Mouse (Mus musculus) hindbrain, embryonic 11.5 days (tissue): ENCODE measurements around the gene Nup188. TPM values are rescaled to one million over a fixed set of nuclear protein-coding genes. Genes with fewer than 3 reads are reported as not detected.

Source experiments
- ATAC-seq: fragments of 200-750 bp; cut with Nextera tagmentation; 2 replicates; pipeline ENCODE4 v1.8.0; 2017; ENCODE audit warnings: mild to moderate bottlenecking, moderate TSS enrichment, moderate library complexity; ENCODE audit not compliant: low FRiP score
- DNase-seq: peaks from one replicate; pipeline ENCODE4 v3.0.0-alpha.2; 2015; ENCODE audit warnings: low spot score
- H3K27ac ChIP-seq: fragments of 300-500 bp; sonication (generic); 2 replicates; pipeline ENCODE4 v1.5.1; 2014; ENCODE audit warnings: mild to moderate bottlenecking, low read depth, low read length
- H3K27me3 ChIP-seq: fragments of 300-500 bp; sonication (generic); 2 replicates; pipeline ENCODE4 v1.6.1; 2014; ENCODE audit warnings: mild to moderate bottlenecking, low read length, moderate library complexity, mixed read lengths; ENCODE audit not compliant: control insufficient read depth, insufficient read depth
- H3K36me3 ChIP-seq: fragments of 300-500 bp; sonication (generic); 2 replicates; pipeline ENCODE4 v1.6.1; 2014; ENCODE audit warnings: mild to moderate bottlenecking, low read length, moderate library complexity, mixed read lengths; ENCODE audit not compliant: control insufficient read depth, insufficient read depth
- H3K4me1 ChIP-seq: fragments of 300-500 bp; sonication (generic); replicated peaks from 2 replicates; pipeline ENCODE4 v1.6.1; 2014; ENCODE audit warnings: low read length, mixed read lengths; ENCODE audit not compliant: control insufficient read depth, insufficient read depth
- H3K4me2 ChIP-seq: fragments of 300-500 bp; sonication (generic); replicated peaks from 2 replicates; pipeline ENCODE4 v1.6.1; 2014; ENCODE audit warnings: mild to moderate bottlenecking, low read depth, low read length
- H3K4me3 ChIP-seq: fragments of 300-500 bp; sonication (generic); 2 replicates; pipeline ENCODE4 v1.5.1; 2014; ENCODE audit warnings: low read depth, low read length
- H3K9ac ChIP-seq: fragments of 300-500 bp; sonication (generic); 2 replicates; pipeline ENCODE4 v1.6.1; 2014; ENCODE audit warnings: low read depth, low read length
- H3K9me3 ChIP-seq: fragments of 300-500 bp; sonication (generic); 2 replicates; pipeline ENCODE4 v1.6.1; 2016; ENCODE audit warnings: low read length; ENCODE audit not compliant: control insufficient read depth
- WGBS: fragments of 180-500 bp; shearing (Covaris S2); extraction: QIAGEN DNeasy Blood & Tissue Kit; methylation state at CpG from one replicate; pipeline ENCODE4 v1.1.7; 2014; 5-methylcytosine and 5-hydroxymethylcytosine counted together
- polyA plus RNA-seq: library from polyadenylated mRNA; unstranded; fragments of >200 nt; fragmentation: Nextera tagmentation; extraction: Ambion mirVana; gene quantifications from 2 replicates; pipeline ENCODE4 v1.2.1, GENCODE M21; 2014

Gene Nup188
- polyA plus RNA-seq, 1 experiment from 2014 or later, result 44.5 TPM

DNA sequence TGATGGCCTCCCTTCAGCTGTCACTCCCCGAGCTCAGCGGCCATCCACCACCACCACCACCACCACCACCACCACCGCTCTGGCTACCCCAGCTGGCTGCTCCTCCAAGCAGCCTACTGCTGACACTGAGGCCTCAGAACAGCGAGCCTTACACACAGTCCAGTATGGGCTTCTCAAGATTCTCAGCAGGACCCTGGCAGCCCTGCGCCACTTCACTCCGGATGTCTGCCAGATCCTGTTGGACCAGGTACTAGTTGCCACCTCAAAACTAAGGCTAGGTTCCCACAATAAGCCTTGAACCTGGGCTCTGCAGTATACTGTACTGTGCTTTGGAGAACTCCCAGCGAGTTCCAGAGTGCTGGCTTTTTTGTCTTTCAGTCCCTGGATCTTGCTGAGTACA lies 56.3 kb downstream of the Nup188 start:
- Histone ChIP-seq H3K4me3 (no peak overlapping the region), H3K36me3 (peaks cover 18% of the 10 kb centered on the region), H3K4me2 (no peak overlapping the region), H3K4me1 (no peaks in the 10 kb centered on the region), H3K9ac (no peak overlapping the region), H3K27me3 (no peaks in the 10 kb centered on the region), H3K9me3 (no peaks in the 10 kb centered on the region), H3K27ac (no peak overlapping the region)
- ATAC-seq, result no peak
- 92% methylated on average over 7 of the region's 7 CpGs for WGBS
- DNase-seq, result no peak

DNA sequence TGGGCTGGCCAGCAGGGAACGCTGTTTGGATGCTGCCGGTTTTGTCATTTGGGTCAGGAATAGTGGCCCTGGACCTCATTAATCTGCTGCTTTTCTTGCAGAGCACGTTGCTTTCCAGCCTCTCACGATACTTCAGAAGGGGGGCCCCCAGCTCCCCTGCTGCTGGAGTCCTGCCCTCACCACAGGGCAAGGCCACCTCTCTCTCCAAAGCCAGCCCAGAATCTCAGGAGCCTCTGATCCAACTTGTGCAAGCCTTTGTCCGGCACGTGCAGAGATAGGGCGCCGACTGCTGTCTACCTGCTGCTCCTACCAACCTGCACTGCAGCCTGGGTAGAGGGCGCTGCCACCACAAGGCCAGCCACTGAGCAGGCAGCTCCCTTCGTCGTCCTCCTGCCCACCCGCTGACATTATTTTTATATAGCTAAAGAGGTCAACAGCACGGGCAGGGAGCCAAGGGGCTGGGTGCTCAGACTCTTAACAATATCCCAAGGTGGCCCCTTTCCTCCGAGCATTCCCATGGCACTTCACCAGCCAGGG lies 57.5 kb downstream of the Nup188 start:
- H3K27ac ChIP-seq, result no peak overlapping the region
- 77% methylated on average over 14 of the region's 14 CpGs for WGBS

DNA sequence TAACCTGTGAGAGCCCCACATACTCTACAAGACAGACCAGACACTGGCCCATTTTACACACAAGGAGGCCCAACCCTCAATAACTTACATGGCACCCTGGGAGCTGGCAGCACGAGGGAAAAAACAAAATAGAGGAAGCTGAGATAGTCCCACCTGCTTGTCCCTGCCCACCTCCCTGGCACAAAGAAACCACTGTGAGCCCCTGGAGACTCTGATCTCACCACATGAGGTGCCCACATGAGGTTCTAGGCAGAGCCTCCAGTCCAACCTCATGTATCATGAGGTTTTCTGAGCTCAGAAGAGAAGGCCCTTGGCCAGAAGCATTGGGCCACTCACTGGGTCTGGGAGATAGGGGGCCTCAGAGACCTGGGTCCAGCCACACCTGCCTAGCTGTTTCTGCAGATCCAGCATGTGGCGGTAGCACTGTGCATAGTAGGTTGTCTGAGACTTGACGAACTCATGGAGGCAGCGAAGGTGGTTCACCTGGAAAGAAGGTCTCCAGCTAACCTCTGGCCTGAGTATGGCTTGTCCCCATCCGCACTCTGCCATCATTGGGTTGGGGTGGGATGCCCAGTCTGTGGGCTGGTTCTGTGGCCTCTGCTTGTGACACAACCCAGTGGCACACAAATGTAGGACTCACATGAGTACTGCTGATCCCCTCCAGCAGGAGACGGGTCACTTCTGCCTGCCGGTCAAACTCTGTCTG lies 59.9 kb downstream of the Nup188 start:
- Histone ChIP-seq H3K27me3 (no peaks in the 10 kb centered on the region), H3K4me1 (no peaks in the 10 kb centered on the region), H3K4me3 (no peak overlapping the region), H3K9me3 (no peaks in the 10 kb centered on the region), H3K27ac (no peak overlapping the region), H3K9ac (no peak overlapping the region), H3K36me3 (peaks cover 16% of the 10 kb centered on the region), H3K4me2 (no peak overlapping the region)
- WGBS, result 94% methylated on average over 7 of the region's 7 CpGs
- ATAC-seq (no peak), DNase-seq (no peak)

More for the DNA sequence above, 57.5 kb downstream of the Nup188 start:
- no peak for ATAC-seq
- no peak overlapping the region for H3K4me2 ChIP-seq
- H3K36me3 ChIP-seq, result peaks cover 18% of the 10 kb centered on the region
- no peak overlapping the region for H3K4me3 ChIP-seq
- H3K9ac ChIP-seq, result no peak overlapping the region
- no peak for DNase-seq
- no peaks in the 10 kb centered on the region for H3K27me3 ChIP-seq
- no peaks in the 10 kb centered on the region for H3K4me1 ChIP-seq
- H3K9me3 ChIP-seq, result no peaks in the 10 kb centered on the region

DNA sequence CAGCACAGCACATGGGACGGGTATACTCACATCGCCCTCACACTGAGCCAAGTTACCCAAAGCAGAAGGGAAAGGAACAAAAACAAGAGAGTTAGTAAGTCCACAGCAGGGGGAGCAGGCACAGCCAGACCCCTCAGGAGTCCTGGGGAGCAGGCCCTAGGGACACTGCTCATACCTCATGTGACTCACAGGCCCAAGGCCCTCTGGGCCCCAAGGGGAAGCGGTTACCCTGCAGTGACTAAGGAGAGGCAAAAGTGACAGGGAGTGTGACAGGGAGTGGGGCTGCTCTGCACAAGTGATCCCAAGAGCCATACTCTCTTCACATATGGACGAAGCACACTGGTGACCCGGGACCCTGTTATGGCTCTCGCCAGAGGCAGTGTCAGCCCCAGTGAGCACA lies 63.0 kb downstream of the Nup188 start:
- no peaks in the 10 kb centered on the region for H3K27me3 ChIP-seq
- 90% methylated on average over 6 of the region's 6 CpGs for WGBS
- no peak overlapping the region for H3K4me3 ChIP-seq
- DNase-seq (no peak), ATAC-seq (no peak)
- no peak overlapping the region for H3K27ac ChIP-seq
- H3K9ac ChIP-seq, result no peak overlapping the region
- no peaks in the 10 kb centered on the region for H3K4me1 ChIP-seq
- H3K36me3 ChIP-seq, result peaks cover 6% of the 10 kb centered on the region
- no peak overlapping the region for H3K4me2 ChIP-seq
- H3K9me3 ChIP-seq, result no peaks in the 10 kb centered on the region

DNA sequence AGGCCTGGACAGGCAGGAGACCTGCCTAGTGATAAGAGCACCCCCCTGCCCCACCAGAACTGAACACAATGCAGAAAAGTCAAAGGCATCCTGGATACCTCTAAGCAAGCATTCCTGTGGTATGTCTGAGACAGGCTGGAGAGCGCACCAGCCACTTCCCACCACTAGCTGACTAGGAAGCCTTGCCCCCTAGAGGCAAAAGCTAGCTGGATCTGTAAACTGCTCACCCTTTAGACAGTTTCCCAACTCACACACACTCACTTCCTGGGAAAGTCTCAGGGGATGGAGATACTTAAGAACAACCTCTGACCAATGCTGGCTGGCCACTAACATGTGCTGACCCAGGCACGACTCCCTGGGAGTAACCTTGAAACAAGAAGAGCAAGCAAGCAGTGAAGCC lies 65.0 kb downstream of the Nup188 start:
- H3K27ac ChIP-seq, result no peak overlapping the region
- no peaks in the 10 kb centered on the region for H3K4me1 ChIP-seq
- no peak overlapping the region for H3K9ac ChIP-seq
- ATAC-seq (no peak), DNase-seq (no peak)
- no peaks in the 10 kb centered on the region for H3K9me3 ChIP-seq
- H3K27me3 ChIP-seq, result no peaks in the 10 kb centered on the region
- WGBS, result 83% methylated on average over 2 of the region's 2 CpGs
- H3K4me3 ChIP-seq, result no peak overlapping the region
- no peak overlapping the region for H3K4me2 ChIP-seq
- 0 out of 2 replicates have a peak, but pooled peaks cover 5% of the 10 kb centered on the region for H3K36me3 ChIP-seq

DNA sequence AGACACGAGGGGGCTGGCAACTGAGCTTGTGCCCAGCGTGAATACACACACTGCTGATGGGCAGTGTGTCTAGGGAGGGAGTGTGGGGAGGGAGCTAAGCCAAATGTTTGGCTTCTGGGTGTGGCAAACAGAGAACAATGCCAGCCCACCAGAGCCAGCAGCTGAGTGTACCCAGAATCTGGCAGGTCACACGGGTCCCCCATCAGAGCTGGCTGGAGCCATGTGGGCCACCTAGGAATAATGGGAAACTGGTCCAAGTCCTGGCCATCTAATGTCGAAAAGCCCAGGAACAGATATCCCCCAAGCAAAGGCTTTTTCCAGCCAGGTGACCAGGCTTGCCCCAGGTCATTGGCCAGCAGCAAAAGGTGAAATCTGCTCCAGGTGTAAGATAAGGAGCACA lies 69.7 kb downstream of the Nup188 start:
- 77% methylated on average over 4 of the region's 4 CpGs for WGBS
- Histone ChIP-seq H3K36me3 (no peaks in the 10 kb centered on the region), H3K4me1 (peaks cover 5% of the 10 kb centered on the region; the same call in 1 of the 2 replicates), H3K27ac (no peak overlapping the region), H3K9ac (no peak overlapping the region), H3K4me2 (no peak overlapping the region), H3K4me3 (no peak overlapping the region), H3K9me3 (no peaks in the 10 kb centered on the region), H3K27me3 (no peaks in the 10 kb centered on the region)
- DNase-seq, result no peak
- no peak for ATAC-seq

DNA sequence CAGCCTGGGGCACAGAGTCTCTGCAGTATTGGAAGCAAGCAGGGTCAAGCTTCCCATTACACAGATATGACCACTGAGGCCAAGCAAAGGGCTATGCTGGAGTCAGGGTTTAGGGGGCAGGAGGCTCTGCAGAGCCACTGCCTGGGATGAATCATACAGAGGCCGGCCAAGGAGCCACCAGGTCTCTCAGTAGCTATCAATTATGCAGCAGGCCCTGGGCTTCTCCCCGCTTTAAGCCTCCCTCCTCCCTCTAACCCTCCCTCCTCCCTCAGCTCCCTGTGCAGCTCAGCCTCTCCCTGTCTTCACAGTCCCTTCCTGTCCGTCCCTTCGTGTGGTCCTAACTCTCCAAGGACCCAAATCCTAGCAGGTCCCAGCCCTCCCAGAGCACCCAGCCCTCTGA lies 70.1 kb downstream of the Nup188 start:
- no peak overlapping the region for H3K27ac ChIP-seq
- H3K9me3 ChIP-seq, result no peaks in the 10 kb centered on the region
- H3K9ac ChIP-seq, result 0 out of 2 replicates have a peak overlapping the region, but pooled peaks have one; percentile 19
- peaks cover 5% of the 10 kb centered on the region; the same call in 1 of the 2 replicates for H3K4me1 ChIP-seq
- H3K4me3 ChIP-seq, result no peak overlapping the region
- WGBS, result 58% methylated on average over 4 of the region's 4 CpGs
- no peak overlapping the region for H3K4me2 ChIP-seq
- DNase-seq, result no peak
- H3K36me3 ChIP-seq, result no peaks in the 10 kb centered on the region
- no peak for ATAC-seq
- no peaks in the 10 kb centered on the region for H3K27me3 ChIP-seq

DNA sequence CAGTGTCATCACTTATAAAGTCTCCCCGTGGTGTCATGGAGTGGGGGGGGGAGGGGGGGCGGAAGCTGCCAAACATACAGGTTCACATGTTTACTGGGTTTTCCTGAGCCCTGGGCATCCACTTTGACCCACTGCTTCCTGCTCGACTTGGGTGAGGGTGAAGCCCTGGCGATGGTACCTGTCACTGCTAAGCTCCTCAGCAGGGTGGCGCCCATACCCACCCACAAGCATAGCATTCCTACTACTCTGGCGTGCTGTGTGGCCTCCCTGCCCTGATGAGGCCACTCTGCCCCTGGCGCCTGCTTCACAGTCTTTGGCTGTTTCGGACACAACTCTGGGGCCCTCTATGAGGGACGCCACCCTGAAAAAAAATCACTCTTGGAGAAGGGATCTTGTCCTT lies 70.7 kb downstream of the Nup188 start:
- H3K9ac ChIP-seq, result no peak overlapping the region
- DNase-seq, result no peak

More for the DNA sequence above, 70.7 kb downstream of the Nup188 start:
- ATAC-seq, result no peak
- Histone ChIP-seq H3K36me3 (no peaks in the 10 kb centered on the region), H3K9me3 (no peaks in the 10 kb centered on the region), H3K4me3 (no peak overlapping the region), H3K27ac (no peak overlapping the region), H3K27me3 (no peaks in the 10 kb centered on the region), H3K4me2 (no peak overlapping the region), H3K4me1 (peaks cover 5% of the 10 kb centered on the region; the same call in 1 of the 2 replicates)
- WGBS, result 70% methylated on average over 9 of the region's 9 CpGs
